Mouse (Mus musculus) adrenal gland, adult 18-20 months (tissue): ENCODE results near the gene Vmn2r105. TPM values are rescaled to one million over a fixed set of nuclear protein-coding genes. Genes with fewer than 3 reads are reported as not detected.

Experiments
- DNase-seq, 2 experiments: peaks; one replicate each; pipeline ENCODE4 v3.0.0; 2021 to 2022; ENCODE audit warnings: low spot score in 2 of 2
- long read RNA-seq, 2 experiments: library from polyadenylated mRNA; stranded (forward); transcript quantifications; one replicate each; pipeline ENCODE4 v2.0.0; 2021
- total RNA-seq, 2 experiments: library from RNA; stranded (reverse); gene quantifications; 1 replicate in 1 of 2; 2 replicates in 1 of 2; pipeline ENCODE4 v1.2.3; 2021

Vmn2r105 gene
- not detected for total RNA-seq
- long read RNA-seq, experiment 1, result 0 reads
- long read RNA-seq, experiment 2, result 0 reads

- DNase-seq, result no peak
Observed at GRCm38 (mm10) chr17:20234952-20235351, at the start of gene Vmn2r105. TSS of gene Vmn2r105 (minus strand) at chr17:20235052.

GRCm38 (mm10) chr17:20255522-20255921 lies 20.7 kb upstream of the Vmn2r105 start:
- DNase-seq, result no peak

GRCm38 (mm10) chr17:20182997-20183396 lies 51.9 kb downstream of the Vmn2r105 start, which contains the start of gene Fpr-rs6:
TSS of gene Fpr-rs6 (minus strand) at chr17:20183097.
- no peak for DNase-seq

Other genes starting within 250 kb of the Vmn2r105 start
- gene Vmn2r104, start 186.7 kb downstream of the Vmn2r105 start, total RNA-seq, result not detected
- not detected for gene Fpr-rs7, start 120.8 kb downstream of the Vmn2r105 start, total RNA-seq
- not detected for gene Fpr-rs6, start 52.0 kb downstream of the Vmn2r105 start, total RNA-seq
- gene Vmn2r106, start 50.5 kb upstream of the Vmn2r105 start, total RNA-seq, result not detected
- not detected for gene Vmn2r107, start 110.2 kb upstream of the Vmn2r105 start, total RNA-seq
- not detected for gene Vmn1r224, start 179.1 kb upstream of the Vmn2r105 start, total RNA-seq
- gene Vmn2r108, start 246.3 kb upstream of the Vmn2r105 start, total RNA-seq, result not detected